Mouse (Mus musculus) bone marrow, adult 2 months (tissue): ENCODE results near the gene Cmtm6.

Experiments used
- CTCF ChIP-seq: fragments of 200-500 bp; IDR thresholded peaks from 2 replicates; pipeline ENCODE4 v1.5.1; 2011; ENCODE audit warnings: low read length, control low read depth; ENCODE audit not compliant: control insufficient read depth, insufficient read depth
- POLR2A ChIP-seq: fragments of 200-500 bp; IDR thresholded peaks from 2 replicates; pipeline ENCODE4 v1.6.1; 2011; ENCODE audit warnings: low read depth, mild to moderate bottlenecking, control low read depth, low read length, borderline replicate concordance; ENCODE audit not compliant: control insufficient read depth

- TF ChIP-seq POLR2A (no peak), CTCF (no peak)
Observed at GRCm38 (mm10) chr9:114736442-114736841, 5.5 kb downstream of the Cmtm6 start.
